Mouse (Mus musculus): ENCODE measurements around the gene Eps15. TPM values are rescaled to one million over a fixed set of nuclear protein-coding genes. Genes with fewer than 3 reads are reported as not detected.

Gene Eps15
- polyA plus RNA-seq, 1 experiment: 14.1 TPM

- peaks cover 13% of the 10 kb centered on the region; the same call in 1 of the 2 replicates for H3K27me3 ChIP-seq (ENCODE audit: control insufficient read depth, insufficient read depth, low read length)
- no peaks in the 10 kb centered on the region for H3K36me3 ChIP-seq (ENCODE audit: control insufficient read depth, insufficient read depth, low read length)
- WGBS: 80% methylated on average over 8 of the region's 8 CpGs
- no peaks in the 10 kb centered on the region for H3K4me1 ChIP-seq (replicated peaks; ENCODE audit: control insufficient read depth, insufficient read depth, low read length)
- no peak overlapping the region for H3K4me3 ChIP-seq (ENCODE audit: control insufficient read depth, insufficient read depth, low read length)
- H3K27ac ChIP-seq (ENCODE audit: control insufficient read depth, insufficient read depth, low read length): no peak overlapping the region
- DNase-seq: no peak
- TF ChIP-seq POLR2A (IDR thresholded peaks at IDR 0.05; ENCODE audit: control insufficient read depth, extremely low read depth, insufficient read depth, low read length, poor library complexity): no peak
- no peak for TF ChIP-seq CTCF (IDR thresholded peaks at IDR 0.05; ENCODE audit: borderline replicate concordance, control insufficient read depth, extremely low read depth, insufficient read depth, low read length, poor library complexity)
Measured at GRCm38 (mm10) chr4:109405415-109405814, 125.3 kb downstream of the Eps15 start.

GRCm38 (mm10) chr4:109406054-109406485 is 126.0 kb downstream of the Eps15 start:
- H3K27ac ChIP-seq (ENCODE audit: control insufficient read depth, insufficient read depth, low read length): no peak overlapping the region

GRCm38 (mm10) chr4:109406486-109407175 is 126.6 kb downstream of the Eps15 start, which contains the start of gene Ttc39a:
Gene Ttc39a (plus strand): TSS chr4:109406623.
- WGBS: 3% methylated on average over 55 of the region's 56 CpGs
- Histone ChIP-seq H3K4me1 (replicated peaks; ENCODE audit: control insufficient read depth, insufficient read depth, low read length) (no peaks in the 10 kb centered on the region), H3K36me3 (ENCODE audit: control insufficient read depth, insufficient read depth, low read length) (no peaks in the 10 kb centered on the region), H3K27ac (ENCODE audit: control insufficient read depth, insufficient read depth, low read length) (no peak within 1 kb of the TSS), H3K27me3 (ENCODE audit: control insufficient read depth, insufficient read depth, low read length) (peaks cover 13% of the 10 kb centered on the region; the same call in 1 of the 2 replicates), H3K4me3 (ENCODE audit: control insufficient read depth, insufficient read depth, low read length) (peak within 1 kb of the TSS; percentile 19)
- no peak for DNase-seq
- TF ChIP-seq POLR2A (IDR thresholded peaks at IDR 0.05; ENCODE audit: control insufficient read depth, extremely low read depth, insufficient read depth, low read length, poor library complexity) (no peak), CTCF (IDR thresholded peaks at IDR 0.05; ENCODE audit: borderline replicate concordance, control insufficient read depth, extremely low read depth, insufficient read depth, low read length, poor library complexity) (no peak)

More at GRCm38 (mm10) chr4:109406054-109406485, 126.0 kb downstream of the Eps15 start:
- 2% methylated on average over 3 of the region's 3 CpGs for WGBS
- TF ChIP-seq POLR2A (IDR thresholded peaks at IDR 0.05; ENCODE audit: control insufficient read depth, extremely low read depth, insufficient read depth, low read length, poor library complexity) (no peak), CTCF (IDR thresholded peaks at IDR 0.05; ENCODE audit: borderline replicate concordance, control insufficient read depth, extremely low read depth, insufficient read depth, low read length, poor library complexity) (no peak)
- H3K4me1 ChIP-seq (replicated peaks; ENCODE audit: control insufficient read depth, insufficient read depth, low read length): no peaks in the 10 kb centered on the region
- H3K36me3 ChIP-seq (ENCODE audit: control insufficient read depth, insufficient read depth, low read length): no peaks in the 10 kb centered on the region
- no peak for DNase-seq
- H3K27me3 ChIP-seq (ENCODE audit: control insufficient read depth, insufficient read depth, low read length): peaks cover 13% of the 10 kb centered on the region; the same call in 1 of the 2 replicates
- no peak overlapping the region for H3K4me3 ChIP-seq (ENCODE audit: control insufficient read depth, insufficient read depth, low read length)

GRCm38 (mm10) chr4:109407176-109407520 is 127.1 kb downstream of the Eps15 start:
- TF ChIP-seq POLR2A (IDR thresholded peaks at IDR 0.05; ENCODE audit: control insufficient read depth, extremely low read depth, insufficient read depth, low read length, poor library complexity) (no peak), CTCF (IDR thresholded peaks at IDR 0.05; ENCODE audit: borderline replicate concordance, control insufficient read depth, extremely low read depth, insufficient read depth, low read length, poor library complexity) (no peak)
- peaks cover 13% of the 10 kb centered on the region; the same call in 1 of the 2 replicates for H3K27me3 ChIP-seq (ENCODE audit: control insufficient read depth, insufficient read depth, low read length)
- no peak for DNase-seq
- H3K4me3 ChIP-seq (ENCODE audit: control insufficient read depth, insufficient read depth, low read length): no peak overlapping the region
- H3K27ac ChIP-seq (ENCODE audit: control insufficient read depth, insufficient read depth, low read length): no peak overlapping the region
- no peaks in the 10 kb centered on the region for H3K4me1 ChIP-seq (replicated peaks; ENCODE audit: control insufficient read depth, insufficient read depth, low read length)
- 6% methylated on average over 24 of the region's 24 CpGs for WGBS
- no peaks in the 10 kb centered on the region for H3K36me3 ChIP-seq (ENCODE audit: control insufficient read depth, insufficient read depth, low read length)

GRCm38 (mm10) chr4:109407701-109408485 is 127.8 kb downstream of the Eps15 start:
- Histone ChIP-seq H3K36me3 (ENCODE audit: control insufficient read depth, insufficient read depth, low read length) (no peaks in the 10 kb centered on the region), H3K4me1 (replicated peaks; ENCODE audit: control insufficient read depth, insufficient read depth, low read length) (no peaks in the 10 kb centered on the region), H3K4me3 (ENCODE audit: control insufficient read depth, insufficient read depth, low read length) (no peak overlapping the region), H3K27me3 (ENCODE audit: control insufficient read depth, insufficient read depth, low read length) (peaks cover 13% of the 10 kb centered on the region; the same call in 1 of the 2 replicates), H3K27ac (ENCODE audit: control insufficient read depth, insufficient read depth, low read length) (no peak overlapping the region)
- TF ChIP-seq POLR2A (IDR thresholded peaks at IDR 0.05; ENCODE audit: control insufficient read depth, extremely low read depth, insufficient read depth, low read length, poor library complexity) (no peak), CTCF (IDR thresholded peaks at IDR 0.05; ENCODE audit: borderline replicate concordance, control insufficient read depth, extremely low read depth, insufficient read depth, low read length, poor library complexity) (no peak)
- no peak for DNase-seq
- 65% methylated on average over 9 of the region's 9 CpGs for WGBS

- no peak overlapping the region for H3K27ac ChIP-seq (ENCODE audit: control insufficient read depth, insufficient read depth, low read length)
- H3K36me3 ChIP-seq (ENCODE audit: control insufficient read depth, insufficient read depth, low read length): no peaks in the 10 kb centered on the region
- TF ChIP-seq CTCF (IDR thresholded peaks at IDR 0.05; ENCODE audit: borderline replicate concordance, control insufficient read depth, extremely low read depth, insufficient read depth, low read length, poor library complexity): no peak
- DNase-seq: no peak
- H3K4me3 ChIP-seq (ENCODE audit: control insufficient read depth, insufficient read depth, low read length): no peak overlapping the region
- WGBS: 89% methylated on average over 9 of the region's 9 CpGs
- peaks cover 11% of the 10 kb centered on the region; the same call in 1 of the 2 replicates for H3K27me3 ChIP-seq (ENCODE audit: control insufficient read depth, insufficient read depth, low read length)
- H3K4me1 ChIP-seq (replicated peaks; ENCODE audit: control insufficient read depth, insufficient read depth, low read length): no peaks in the 10 kb centered on the region
Measured at GRCm38 (mm10) chr4:109410681-109411376, 130.8 kb downstream of the Eps15 start.
